Mouse (Mus musculus) testis, postnatal 14 days (tissue): ENCODE results near the gene Exosc8.
A peak's percentile ranks its signal among the peaks of the same experiment; 100 is the strongest.
"Not testable (repeated sequence)": the region's sequence is repeated elsewhere in the genome, so short reads cannot be mapped to it uniquely, and the experiment has no call there.

Source experiments
- DNase-seq: peaks from one replicate; pipeline ENCODE4 v3.0.0; 2021; ENCODE audit warnings: low spot score

The Exosc8 gene

GRCm38 (mm10) chr3:54736101-54736927 lies 1.1 kb upstream of the Exosc8 start:
- no peak for DNase-seq

GRCm38 (mm10) chr3:54734411-54735246 lies 564 bp downstream of the Exosc8 start:
- DNase-seq = peak; percentile 92

GRCm38 (mm10) chr3:54732371-54732770 lies 2.8 kb downstream of the Exosc8 start:
- DNase-seq = no peak

- DNase-seq = no peak
Observed at GRCm38 (mm10) chr3:54731626-54732150, 3.5 kb downstream of the Exosc8 start.

- DNase-seq = no peak
Observed at GRCm38 (mm10) chr3:54728100-54728499, 7.1 kb downstream of the Exosc8 start.

GRCm38 (mm10) chr3:54727588-54727987 lies 7.6 kb downstream of the Exosc8 start:
- no peak for DNase-seq

- DNase-seq = no peak
Observed at GRCm38 (mm10) chr3:54725344-54725743, 9.8 kb downstream of the Exosc8 start.

- DNase-seq = no peak
Observed at GRCm38 (mm10) chr3:54723741-54724500, 11.3 kb downstream of the Exosc8 start.

GRCm38 (mm10) chr3:54718947-54719346 lies 16.2 kb downstream of the Exosc8 start:
- DNase-seq = no peak

GRCm38 (mm10) chr3:54717348-54717747 lies 17.8 kb downstream of the Exosc8 start:
- DNase-seq = no peak

GRCm38 (mm10) chr3:54715461-54715860 lies 19.7 kb downstream of the Exosc8 start:
- no peak for DNase-seq

- DNase-seq = no peak
Observed at GRCm38 (mm10) chr3:54714253-54714652, 20.9 kb downstream of the Exosc8 start, which contains the start of gene Gm21958. Gene Gm21958, minus strand, starts transcription at chr3:54714353.

- DNase-seq = no peak
Observed at GRCm38 (mm10) chr3:54708972-54709371, 26.2 kb downstream of the Exosc8 start.

- not testable (repeated sequence) for DNase-seq
Observed at GRCm38 (mm10) chr3:54704106-54704505, 31.1 kb downstream of the Exosc8 start.

- DNase-seq = no peak
Observed at GRCm38 (mm10) chr3:54699759-54700301, 35.4 kb downstream of the Exosc8 start.

GRCm38 (mm10) chr3:54693056-54693415 lies 42.2 kb downstream of the Exosc8 start:
- DNase-seq = no peak

GRCm38 (mm10) chr3:54692202-54693055 lies 42.8 kb downstream of the Exosc8 start, which contains the start of gene Supt20:
Gene Supt20, plus strand, starts transcription at chr3:54692807.
- peak; percentile 97 for DNase-seq

GRCm38 (mm10) chr3:54689091-54689490 lies 46.1 kb downstream of the Exosc8 start:
- DNase-seq = no peak

- no peak for DNase-seq
Observed at GRCm38 (mm10) chr3:54687245-54687644, 47.9 kb downstream of the Exosc8 start.

- DNase-seq = no peak
Observed at GRCm38 (mm10) chr3:54685202-54685601, 50.0 kb downstream of the Exosc8 start.
